In genomic region chr17:47271979-47272677, GRCm38 (mm10) we compare ENCODE assay signal across 9 mouse cellular contexts.
DNase-seq lines count a peak whose midpoint lies in the region; ATAC-seq and TF ChIP-seq lines count a peak whose summit lies in the region.
"Had no signal": no experiment of that assay in that cellular context is flagged by ENCODE, and none has a peak within 500 bp of the region (broad histone marks: within the 10 kb centered on the region; RNA-seq: fewer than 3 reads in every experiment).

No protein-coding gene starts in this region.

- H3K4me2 ChIP-seq in heart, embryonic 15.5 days: no peak overlapping the region

- no peak for ATAC-seq in heart, embryonic 15.5 days (replicated peaks; ENCODE audit: insufficient number of reproducible peaks, insufficient read depth, low FRiP score, low read depth)
- no peak for ATAC-seq in megakaryocyte, adult 5-6 weeks (ENCODE audit: poor library complexity, severe bottlenecking)

- WGBS in lung, adult 2 months: 52% methylated on average over 7 of the region's 7 CpGs
- WGBS in heart, embryonic 15.5 days: 75% methylated on average over 7 of the region's 7 CpGs

- H3K4me3 ChIP-seq in lung, adult 2 months (replicated peaks; ENCODE audit: extremely low read depth, low read depth, low read length): no peak overlapping the region
- H3K4me3 ChIP-seq in heart, embryonic 15.5 days: no peak overlapping the region

- peak; percentile 35 to 46 for DNase-seq in lung, adult 18-20 months
- DNase-seq in lung, adult 2 months: no peak
- peak; percentile 87 for DNase-seq in brain, adult 2 months (ENCODE audit: low read depth, low spot score)
- DNase-seq in layer of hippocampus, postnatal 14 days (ENCODE audit: low spot score in 2 of 2): peak; percentile 47 to 74
- peak; percentile 47 to 76 for DNase-seq in urinary bladder, postnatal 36 days (ENCODE audit: low spot score in 2 of 2)
- no peak for DNase-seq in natural killer cell, adult 2 months (ENCODE audit: low spot score in 2 of 2)

- no peaks in the 10 kb centered on the region for H3K27me3 ChIP-seq in heart, embryonic 15.5 days

- TF ChIP-seq POLR2A in lung, adult 2 months (IDR thresholded peaks at IDR 0.05; ENCODE audit: borderline replicate concordance, extremely low read depth, low read depth, low read length): no peak

- peaks cover 3% of the 10 kb centered on the region; the same call in 1 of the 2 replicates for H3K36me3 ChIP-seq in heart, embryonic 15.5 days

- no peak overlapping the region for H3K9ac ChIP-seq in heart, embryonic 15.5 days

- no peak for TF ChIP-seq CTCF in lung, adult 2 months (IDR thresholded peaks at IDR 0.05; ENCODE audit: insufficient read depth, low read length)

- no peaks in the 10 kb centered on the region for H3K9me3 ChIP-seq in heart, embryonic 15.5 days (replicated peaks)

- H3K4me1 ChIP-seq in lung, adult 2 months (ENCODE audit: control insufficient read depth, insufficient read depth, low read length): peaks cover 3% of the 10 kb centered on the region; the same call in 1 of the 2 replicates
- peaks cover 9% of the 10 kb centered on the region; the same call in 1 of the 2 replicates for H3K4me1 ChIP-seq in heart, embryonic 15.5 days (replicated peaks)

- 0 out of 2 replicates have a peak overlapping the region, but pooled peaks have one; percentile 27 for H3K27ac ChIP-seq in heart, embryonic 15.5 days
- H3K27ac ChIP-seq: macrophage had no signal

Comparison
In these comparisons a context has a peak if more than half of its experiments do, and no peak if none do; other contexts are left out.
1. DNase-seq: peak in lung, adult 18-20 months (2 of 2), brain, adult 2 months (single experiment), layer of hippocampus, postnatal 14 days (2 of 2) and urinary bladder, postnatal 36 days (2 of 2); none in lung, adult 2 months (single experiment) and natural killer cell, adult 2 months (0 of 2).